Mouse (Mus musculus): ENCODE measurements around the gene Prkag3.

The Prkag3 gene

DNA sequence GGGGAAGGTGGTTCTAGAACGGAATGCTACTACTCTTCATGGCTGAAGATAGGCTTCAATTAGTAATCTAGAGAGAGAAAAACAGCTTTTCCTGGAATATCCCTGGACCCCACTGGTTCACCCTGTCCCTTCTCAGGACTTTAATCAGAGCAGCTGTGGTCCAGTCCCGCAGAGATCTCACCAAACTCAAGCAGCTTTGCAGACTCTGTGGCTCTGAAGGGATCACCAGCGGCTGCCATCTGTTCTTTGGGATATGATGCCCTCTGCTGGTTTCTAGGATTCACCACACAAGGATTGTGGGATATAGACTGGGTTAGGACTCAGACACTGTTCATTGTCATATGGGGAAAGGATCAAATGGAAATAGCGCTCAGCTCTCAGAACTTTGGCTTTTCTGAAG is 10.8 kb upstream of the Prkag3 start:
- DNase-seq = no peak

DNA sequence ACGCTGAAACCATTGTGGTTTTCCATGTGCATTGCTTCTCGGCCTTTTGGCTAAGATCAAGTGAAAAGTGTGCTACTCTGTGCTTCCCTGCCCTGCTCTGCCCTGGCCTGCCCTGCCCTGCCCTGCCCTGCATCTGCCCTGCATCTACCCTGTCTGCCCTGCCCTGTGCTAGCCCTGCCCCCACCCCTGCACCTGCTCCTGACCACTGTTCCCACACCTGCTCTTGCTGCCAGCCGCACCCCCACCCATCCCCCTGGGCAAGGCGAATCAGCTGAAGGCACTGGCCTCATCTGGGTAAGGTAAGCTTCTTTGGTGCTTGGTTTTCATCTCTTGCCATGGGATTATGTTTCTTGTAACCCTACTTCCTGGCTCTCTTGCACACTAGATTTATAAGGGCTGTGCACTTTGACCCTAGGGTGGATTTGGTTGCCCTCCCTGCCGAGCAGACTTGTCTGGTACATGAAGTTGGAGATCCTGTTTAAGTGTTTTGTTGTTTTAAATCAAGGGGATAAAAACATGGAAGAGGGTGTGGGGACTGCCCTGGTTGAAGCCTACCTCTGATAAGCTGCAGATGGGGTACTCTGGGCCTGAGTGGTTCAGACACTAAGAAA is 5.3 kb upstream of the Prkag3 start:
- DNase-seq = no peak

DNA sequence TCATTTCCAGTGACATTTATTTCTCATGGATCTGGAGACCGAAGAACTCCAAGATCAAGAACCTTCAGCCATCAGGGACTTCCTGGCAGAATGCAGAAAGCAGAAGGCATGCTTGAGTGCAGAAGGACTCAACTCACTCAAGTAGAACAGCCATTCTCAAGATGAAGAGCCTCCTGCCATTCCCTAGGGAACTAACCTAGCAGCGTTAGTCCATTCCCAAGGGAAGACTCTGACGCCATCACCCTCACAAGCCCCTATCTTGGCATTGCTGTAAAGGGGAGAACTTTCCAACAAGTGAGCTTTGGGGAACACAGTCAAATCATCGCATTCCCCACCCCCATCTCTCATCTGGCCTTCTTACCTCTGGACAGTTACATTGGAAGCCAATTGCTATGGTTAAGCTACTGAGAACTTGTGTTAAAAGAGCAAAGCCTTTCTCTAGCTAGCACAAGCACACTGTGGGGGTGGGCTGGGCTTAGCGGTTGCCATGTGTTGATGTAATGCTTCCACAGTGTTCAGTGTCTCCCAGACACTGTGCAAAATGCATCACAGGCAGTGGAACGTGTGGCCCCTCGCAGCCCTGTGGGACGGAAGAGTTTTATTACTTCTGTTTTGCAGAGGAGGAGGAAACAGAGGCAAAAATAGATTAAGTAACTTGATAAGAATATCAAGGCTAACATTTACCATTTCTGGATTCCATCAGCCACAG is 4.4 kb upstream of the Prkag3 start:
- DNase-seq = no peak

DNA sequence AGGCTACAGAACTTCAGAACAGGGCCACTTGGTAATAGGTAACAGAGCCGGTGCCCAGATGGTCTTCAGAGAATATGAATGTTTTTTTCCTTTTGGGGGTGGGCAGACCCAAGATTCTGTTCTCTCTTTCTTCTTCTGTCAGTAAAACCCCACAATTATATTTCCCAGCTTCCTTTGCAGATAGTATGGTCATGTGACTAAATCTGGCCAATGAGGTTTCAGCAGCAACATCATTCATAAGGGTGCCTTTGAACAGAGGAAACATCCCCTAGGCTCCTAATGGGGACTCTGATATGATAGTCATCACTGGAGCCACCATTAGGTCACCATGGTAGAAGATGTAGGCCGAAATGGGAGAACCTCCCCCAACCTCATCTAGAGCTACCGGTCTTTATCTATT is 3.8 kb upstream of the Prkag3 start:
- no peak for DNase-seq

DNA sequence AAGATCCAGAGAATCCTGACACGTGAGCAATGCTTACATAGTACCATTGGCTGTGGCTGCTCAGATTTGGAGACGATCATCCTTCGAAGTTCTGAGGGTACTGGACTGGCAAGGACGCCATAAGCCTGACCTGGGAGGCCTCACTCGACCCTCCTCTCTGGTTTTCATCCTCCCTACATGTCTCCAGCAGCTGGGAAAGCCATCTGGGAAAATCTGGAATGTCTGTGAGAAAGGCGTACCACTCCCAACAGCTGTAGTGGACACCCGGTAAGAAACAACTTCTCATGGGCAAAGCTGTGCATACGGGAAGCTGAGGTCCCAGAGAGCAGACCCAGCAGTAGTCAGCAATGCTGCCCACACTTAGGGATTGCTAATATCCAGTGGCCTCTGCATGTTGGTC is 3.1 kb upstream of the Prkag3 start:
- no peak for DNase-seq

DNA sequence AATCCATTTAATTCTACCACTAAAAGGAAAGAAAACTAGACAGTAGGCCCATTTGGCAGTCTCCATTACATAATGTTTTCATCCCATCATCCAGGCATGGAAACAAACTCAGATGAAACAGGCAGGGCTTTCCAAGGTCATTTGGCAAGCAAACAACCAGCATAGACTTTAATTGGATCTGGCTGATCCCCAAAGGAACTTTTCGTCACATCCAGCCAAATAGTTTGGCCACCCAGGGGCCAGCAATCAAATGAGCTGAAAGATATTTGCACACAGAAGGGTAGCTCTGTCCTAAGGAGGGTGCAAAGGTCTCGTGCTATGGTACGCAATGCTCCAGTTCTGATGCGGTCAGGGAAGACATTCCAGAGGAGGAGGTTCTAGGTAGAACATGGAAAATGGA is 1.7 kb upstream of the Prkag3 start:
- DNase-seq = no peak

DNA sequence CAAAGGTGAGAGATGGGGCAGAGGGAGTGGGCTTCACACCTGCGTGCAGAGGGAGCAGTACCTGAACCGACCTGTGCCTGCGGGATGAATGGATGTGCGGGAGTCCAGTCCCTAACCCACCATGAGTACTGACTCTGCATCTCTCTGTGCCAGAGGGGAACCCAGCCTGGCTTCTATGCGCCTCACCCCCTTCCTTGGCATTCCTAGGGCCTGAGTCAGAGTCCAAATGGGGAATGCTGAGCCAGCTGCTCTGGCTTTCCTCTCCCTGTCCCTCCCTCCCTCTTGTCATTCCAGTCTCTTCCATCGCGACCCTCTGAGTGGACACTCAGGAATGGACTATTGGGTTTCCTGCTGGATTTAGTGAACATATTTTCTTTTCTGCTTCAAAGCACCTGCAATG is 280 bp upstream of the Prkag3 start:
- DNase-seq = no peak

DNA sequence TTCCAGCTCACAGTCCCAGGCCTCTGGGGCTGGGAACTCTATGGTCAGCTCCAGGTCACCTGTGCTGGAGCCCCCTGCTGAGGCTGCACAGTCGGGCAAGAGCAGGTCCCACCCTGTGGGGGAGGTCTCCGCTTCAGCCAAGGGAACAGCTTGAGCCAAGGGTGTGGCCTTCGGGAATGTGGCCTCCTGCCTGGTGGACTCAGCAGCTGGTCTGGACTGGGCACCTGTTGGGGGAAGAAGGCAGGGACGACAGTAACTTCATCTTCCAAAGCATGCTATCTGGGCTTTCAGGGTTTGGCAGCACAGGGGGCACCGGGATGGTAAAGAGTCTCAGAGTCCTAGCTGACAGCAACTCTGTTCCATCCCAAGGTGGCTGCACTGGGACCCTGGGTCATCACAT is 1.7 kb downstream of the Prkag3 start:
- no peak for DNase-seq

DNA sequence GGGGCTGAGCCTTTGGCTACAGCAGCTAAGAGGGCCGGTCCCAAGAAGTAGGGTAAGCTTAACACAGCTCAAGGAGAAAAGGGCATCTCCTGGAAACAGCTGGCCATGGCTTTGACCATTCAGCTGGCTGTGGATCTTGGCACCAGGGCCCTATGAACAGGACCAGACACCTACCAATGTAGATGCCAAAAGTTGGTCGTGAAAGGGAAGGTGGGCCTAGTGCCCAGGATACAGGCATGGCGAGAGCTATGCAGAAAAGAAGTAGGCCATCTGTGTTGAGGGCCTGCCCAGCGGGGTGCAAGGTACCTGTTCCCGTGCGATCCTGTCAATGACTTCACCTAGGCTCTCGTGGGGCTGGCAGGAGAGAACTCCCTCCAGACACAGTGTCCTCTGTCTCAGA is 8.2 kb downstream of the Prkag3 start:
- DNase-seq = no peak

DNA sequence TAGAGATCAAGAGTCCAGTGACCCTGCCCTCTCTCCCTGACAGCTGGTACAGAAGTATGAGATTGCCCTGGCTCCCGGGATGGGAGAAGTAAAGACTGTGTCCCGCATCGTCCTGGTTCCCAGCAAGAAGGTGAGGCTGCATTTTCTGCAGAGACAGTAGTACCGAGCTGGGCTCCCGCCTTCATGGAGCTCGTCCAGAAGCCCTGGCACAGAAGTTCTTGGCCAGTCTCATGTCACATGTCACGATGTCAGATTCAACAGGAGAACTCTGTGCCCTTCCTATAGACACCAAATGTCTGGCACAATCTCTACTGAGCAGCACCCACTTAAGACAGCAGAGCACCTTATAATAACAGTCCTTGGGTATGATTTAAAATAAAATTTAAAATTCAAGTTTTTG is 11.5 kb downstream of the Prkag3 start:
- DNase-seq = no peak

DNA sequence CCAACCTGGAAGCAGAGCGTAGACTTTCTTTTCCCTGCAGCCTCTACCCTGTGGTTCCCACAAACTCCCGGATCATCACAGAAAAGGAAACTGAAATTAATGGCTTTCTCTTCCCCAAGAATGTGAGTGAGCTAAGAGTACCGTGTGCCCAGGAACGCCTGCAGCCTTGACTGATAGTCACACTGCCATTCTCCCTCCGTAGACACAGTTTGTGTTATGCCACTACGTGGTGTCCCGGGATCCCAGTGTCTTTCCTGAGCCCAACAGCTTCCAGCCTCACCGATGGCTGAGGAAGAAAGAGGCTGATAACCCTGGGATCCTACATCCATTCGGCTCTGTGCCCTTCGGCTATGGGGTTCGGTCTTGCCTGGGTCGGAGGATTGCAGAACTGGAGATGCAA is 12.0 kb downstream of the Prkag3 start:
- DNase-seq = no peak

DNA sequence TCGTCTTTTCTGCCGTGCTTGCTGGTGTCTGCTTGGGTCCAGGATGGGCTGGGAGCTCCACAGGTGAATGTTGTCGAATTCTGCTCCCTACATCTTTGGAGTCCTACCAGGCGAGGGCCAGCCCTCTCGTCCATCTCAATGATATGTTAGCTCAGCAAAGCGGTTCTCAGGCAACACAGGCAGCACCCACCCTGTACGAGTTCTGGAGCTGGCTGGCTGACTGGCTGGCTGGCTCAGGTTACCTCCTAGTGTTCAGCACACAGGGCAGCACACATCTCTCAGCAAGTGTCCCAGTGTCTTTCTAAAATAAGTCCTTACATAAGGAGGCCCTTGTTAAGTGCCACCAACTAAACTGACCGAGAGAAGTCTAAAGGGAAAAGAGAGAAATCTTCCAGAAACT is 20.6 kb downstream of the Prkag3 start:
- no peak for DNase-seq

DNA sequence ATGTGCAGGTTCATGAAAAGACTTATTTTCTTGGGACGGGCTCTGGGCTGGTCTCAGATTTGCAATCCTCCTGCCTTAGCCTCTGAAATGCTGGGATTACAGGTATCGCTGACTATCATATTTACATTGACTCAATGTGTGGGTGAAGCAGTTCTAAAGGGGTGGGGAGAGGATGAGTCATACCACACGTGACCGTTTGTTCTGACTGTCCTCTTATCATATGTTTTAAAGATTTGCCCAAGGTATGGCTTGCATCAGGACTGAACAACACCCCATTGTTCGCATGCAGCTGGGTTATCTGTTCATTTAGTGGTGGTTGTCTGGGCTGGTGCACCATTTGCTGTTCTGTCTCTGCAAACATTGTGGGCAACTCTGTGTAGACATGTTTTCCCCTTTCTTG is 22.3 kb downstream of the Prkag3 start:
- DNase-seq = no peak

DNA sequence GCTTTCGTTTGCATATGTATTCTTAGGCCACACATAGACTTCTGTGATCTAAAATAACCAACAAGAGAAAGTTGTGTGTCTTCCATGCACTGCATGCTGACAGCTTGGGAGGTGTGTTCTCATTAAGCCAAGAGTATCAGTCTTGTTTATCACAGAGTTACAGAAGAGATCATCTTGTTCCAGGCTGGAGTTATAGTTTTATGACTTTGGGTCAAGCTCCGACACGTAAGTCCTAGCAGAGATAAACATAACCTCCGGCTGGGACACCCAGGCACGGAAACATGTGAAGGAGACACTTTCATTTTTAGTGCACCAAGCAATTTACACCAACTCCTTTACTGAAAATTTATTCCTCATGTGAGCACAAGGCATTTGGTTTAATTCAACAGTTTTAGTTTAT is 22.9 kb downstream of the Prkag3 start:
- no peak for DNase-seq

DNA sequence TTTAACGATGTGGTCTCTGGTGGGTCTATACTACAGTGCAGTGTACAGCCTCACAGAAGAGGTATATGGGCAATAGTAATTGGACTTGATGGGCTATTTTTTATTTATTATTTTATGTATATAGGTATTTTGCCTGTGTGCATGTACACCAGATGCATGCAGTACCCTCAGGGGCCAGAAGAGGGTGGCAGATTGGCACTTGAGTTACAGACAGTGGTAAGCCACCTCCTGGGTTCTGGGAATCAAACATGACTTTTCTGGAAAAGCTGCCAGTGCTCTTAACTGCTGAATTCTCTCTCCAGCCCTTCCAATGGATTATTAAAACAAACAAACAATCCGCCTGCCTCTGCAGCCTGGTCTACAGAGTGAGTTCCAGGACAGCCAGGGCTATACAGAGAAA is 25.3 kb downstream of the Prkag3 start:
- DNase-seq = no peak

DNA sequence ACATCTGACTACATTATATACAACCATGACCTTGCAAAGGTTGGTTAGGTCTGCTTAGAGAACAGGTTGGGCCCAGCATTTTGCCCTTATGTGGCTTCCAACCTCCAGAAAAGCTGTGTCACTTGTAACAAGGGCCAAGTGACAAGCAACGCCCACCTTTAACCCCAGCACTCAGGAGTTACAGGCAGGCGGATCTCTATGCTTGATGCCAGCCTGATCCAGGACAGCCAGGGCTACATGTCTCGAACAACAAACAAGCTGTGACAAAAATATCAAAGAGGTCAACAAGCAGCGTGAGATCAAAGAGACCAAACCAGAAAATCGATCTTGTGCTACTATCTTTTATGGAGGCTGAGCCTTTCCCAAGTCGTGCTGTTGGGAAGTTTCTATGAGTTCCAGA is 27.4 kb downstream of the Prkag3 start:
- DNase-seq = no peak

DNA sequence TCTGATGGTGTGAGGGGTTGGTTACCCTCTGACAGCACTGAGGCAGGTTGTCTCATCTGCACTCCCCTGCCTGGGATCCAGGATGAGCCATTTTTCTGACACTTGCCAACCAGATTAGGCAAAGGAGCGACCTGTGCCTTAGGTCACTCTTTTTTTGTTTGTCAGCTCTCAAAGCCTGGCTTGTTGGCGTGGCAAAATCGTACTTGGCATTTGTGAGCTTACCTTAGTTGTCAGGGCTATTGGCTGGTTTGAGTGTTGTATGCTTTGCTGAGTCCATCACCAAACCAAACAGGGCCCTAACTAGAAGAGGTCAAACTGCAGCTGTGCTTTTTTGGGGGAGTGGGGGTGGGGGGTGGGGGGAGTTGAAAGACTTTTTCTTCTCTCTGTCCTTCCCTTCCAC is 29.7 kb downstream of the Prkag3 start:
- DNase-seq = no peak

DNA sequence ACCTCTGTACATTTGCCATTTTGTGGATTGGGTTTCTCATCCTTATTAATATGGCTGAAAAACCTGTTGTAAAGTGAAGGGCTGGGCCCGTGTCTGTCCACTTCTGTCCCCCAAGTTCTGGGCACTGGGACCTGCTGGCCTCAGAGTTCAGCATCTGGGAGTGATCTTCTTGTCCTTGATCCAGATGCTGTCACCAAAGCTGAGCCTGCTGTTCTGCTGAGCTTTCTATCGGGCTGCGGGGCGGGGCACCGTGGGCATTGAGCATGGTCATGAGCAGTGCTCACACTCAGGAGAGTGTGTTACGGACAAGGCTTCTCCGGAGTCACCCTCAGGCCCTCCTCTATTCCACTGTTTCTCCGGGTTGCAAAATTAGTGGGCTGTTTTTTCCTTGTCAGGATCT is 30.9 kb downstream of the Prkag3 start:
- DNase-seq = no peak

DNA sequence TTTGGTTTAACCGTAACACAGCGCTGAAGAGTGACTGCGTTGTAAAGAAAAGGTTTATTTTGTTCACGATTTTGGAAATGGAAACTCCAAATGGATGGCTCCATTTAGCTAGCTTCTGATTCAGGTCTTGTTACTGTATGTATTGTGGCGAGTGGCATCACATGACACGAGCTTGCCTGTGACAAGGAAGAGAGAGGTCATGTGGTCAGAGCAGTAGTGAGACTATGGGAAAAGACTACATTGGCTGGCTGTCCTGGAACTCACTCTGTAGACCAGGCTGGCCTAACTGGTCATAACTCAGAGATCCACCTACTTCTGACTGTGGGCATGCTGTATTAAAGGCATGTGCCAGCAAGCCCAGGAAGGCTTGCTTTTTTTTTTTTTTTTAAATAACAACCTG is 33.1 kb downstream of the Prkag3 start:
- no peak for DNase-seq

DNA sequence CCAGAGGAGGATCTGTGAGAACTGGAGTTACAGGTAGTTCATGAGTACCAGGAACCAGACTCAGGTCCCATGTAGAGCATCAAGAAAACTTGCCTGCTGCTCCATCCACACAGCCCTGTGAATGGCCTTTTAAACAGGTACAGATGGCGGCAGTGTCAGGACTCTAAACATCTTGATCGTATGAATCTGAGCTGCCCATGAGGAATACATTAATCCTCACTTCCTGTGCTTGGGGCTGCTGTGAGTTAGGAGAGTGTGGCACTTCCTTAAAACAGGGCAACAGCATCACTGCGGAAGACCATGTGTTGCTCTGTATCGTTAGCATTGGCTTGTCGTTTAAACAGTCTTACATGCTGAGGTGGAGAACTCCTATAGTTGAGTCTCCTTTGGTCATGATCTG is 33.6 kb downstream of the Prkag3 start:
- DNase-seq = no peak

DNA sequence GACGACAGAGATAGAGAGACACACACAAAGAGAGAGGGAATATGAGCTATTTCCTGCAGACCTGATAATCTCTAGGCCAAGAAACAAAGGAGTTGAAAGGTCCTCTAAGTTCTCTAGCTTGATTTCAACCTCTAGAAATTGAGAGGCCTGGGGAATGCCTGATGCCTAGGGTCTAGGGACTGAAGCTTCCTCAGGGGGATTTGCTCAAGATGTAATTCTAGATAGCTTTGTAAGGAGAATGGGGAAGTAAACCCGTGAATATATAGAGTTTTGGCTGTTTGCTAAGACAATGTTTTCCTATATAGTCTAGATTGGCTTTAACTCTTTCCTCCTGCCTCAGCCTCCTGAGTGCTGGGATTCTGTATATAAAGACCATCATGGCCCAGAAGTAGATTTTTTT is 34.1 kb downstream of the Prkag3 start:
- no peak for DNase-seq

DNA sequence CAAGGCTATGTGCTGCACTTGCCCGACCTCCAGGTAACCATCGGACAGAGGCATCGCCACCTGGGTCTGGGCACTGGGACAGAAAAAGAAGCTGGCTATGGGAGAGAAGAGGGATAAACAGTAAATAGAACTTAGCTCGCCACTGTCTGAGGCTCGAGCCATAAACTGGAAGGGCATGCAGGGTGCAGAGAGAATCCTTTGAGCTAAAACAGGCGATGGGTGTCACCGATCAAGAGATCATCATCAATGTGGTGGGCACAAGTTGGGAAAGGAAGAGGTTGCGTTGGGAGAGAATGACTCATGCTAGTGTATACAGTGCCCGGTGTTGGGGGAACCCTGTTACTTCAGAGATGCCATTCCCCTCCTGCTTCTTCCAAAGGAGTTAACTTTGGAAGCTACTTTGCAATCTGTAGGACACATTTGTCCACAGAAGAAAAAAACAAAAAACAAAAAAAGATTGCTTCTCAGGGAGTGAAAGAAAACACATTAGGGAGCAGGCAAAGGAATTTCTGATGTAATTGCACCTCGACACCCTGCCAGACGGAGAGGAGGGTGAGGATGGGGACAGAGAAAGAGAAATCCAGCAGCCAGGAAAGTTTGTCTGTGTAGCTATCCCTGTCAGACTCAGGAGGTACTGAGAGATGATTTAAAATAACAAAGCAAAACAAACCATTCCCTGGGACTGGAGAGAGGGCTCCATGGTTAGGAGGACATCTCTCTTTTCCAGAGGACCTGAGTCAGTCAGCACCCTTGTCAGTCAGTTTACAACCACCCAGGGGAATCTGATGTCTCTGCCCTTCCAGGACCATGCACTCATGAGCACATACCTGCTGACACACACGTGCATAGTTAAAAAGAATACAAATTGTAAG is 34.9 kb downstream of the Prkag3 start:
- no peak for DNase-seq

DNA sequence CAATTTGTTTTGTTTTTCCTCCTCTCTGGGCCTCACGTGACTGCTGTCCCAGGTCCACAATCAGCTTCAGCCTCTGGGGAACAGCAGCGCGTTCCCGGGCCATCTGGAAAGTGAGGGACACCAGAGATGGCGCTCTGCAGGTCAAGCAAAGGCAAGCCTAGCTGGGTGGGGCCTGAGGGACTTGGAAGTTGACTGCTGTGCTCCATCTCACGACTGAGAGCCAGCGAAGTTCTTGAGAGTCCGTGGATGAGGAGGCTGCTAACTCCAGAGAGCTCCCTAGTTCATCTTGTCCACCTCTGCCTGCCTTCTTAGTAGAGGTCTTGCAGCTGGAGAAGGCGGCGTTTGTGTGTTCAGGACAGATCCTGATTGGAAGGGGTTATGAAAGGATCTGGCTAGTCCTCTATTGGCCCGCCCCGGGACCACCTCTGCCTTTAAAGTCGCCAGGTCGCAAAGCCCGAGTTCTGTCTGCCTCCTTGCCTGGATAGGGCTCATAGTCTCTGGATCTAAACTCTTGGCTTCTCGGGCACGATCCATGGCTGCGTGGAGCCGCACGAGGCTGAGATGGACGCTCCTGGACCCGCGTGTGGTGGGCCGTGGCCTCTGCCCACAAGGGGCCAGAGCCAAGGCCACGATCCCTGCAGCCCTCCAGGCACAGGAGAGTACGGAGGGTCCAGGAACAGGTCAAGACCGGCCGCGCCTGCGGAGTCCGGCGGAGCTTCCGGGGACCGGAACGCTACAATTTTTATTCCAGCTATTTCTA is 35.7 kb downstream of the Prkag3 start, which contains the start of gene Cyp27a1:
TSS of gene Cyp27a1 (plus strand) at position 476 of the 760 bp plus-strand sequence.
- DNase-seq = peak; percentile 32 to 46
